Mouse (Mus musculus) thymus, adult 18-20 months (tissue): ENCODE results near the gene Tpp1.
"Not testable (repeated sequence)": the region's sequence is repeated elsewhere in the genome, so short reads cannot be mapped to it uniquely, and the experiment has no call there.

Source experiments
- DNase-seq, 2 experiments: peaks; one replicate each; pipeline ENCODE4 v3.0.0; 2022; ENCODE audit warnings: mixed read lengths in 2 of 2

The Tpp1 gene

DNA sequence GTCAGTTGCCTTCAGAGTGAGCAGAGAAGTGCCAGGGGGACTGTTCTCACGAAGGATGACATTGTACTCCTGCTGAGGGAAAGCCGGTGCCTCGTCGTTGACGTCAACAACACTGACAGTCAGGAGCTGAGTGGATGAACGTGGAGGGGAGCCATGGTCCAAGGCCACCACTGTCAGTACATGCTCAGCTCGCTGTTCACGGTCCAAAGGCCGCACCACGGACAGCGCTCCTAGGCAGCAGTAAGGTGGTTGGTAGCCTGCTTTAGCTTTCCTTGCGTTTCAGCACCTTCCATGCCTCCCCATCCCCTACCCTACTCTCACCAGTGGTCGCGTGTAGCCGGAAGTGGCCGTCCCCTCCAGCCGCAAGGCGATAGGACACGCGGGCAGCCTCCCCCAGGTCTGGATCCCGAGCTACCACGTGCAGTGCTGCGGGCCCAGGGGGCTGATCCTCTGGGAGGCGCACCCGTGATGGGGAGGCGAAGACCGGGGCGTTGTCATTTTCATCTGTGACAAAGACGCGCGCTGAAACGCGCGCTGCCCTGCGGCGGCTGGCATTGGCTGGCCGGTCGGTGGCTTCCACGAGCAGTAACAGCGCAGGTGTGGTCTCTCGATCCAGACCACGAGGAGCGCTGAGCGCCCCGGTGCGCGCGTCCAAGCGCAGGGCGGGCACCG is 9.9 kb upstream of the Tpp1 start:
- DNase-seq = no peak

DNA sequence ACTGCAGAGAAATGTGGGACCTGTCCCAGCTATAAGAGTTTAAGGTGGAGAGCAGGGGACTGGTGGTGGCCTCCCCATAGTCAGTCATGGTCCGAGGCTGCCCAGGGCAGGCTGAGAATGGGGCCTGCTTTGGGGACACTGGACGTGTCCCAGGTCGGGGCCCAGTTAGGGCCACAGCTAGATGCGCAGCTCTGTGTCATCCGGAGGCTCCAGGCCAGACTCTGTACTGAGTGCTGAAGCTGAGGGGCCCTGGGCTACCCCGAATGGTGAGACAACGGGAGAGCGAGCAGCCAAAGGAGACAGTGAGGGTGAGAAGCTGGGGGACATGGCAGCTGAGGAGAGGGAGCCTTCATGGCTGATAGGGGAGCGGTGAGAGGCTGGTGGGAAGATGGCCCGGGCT is 1.2 kb upstream of the Tpp1 start:
- DNase-seq = no peak

DNA sequence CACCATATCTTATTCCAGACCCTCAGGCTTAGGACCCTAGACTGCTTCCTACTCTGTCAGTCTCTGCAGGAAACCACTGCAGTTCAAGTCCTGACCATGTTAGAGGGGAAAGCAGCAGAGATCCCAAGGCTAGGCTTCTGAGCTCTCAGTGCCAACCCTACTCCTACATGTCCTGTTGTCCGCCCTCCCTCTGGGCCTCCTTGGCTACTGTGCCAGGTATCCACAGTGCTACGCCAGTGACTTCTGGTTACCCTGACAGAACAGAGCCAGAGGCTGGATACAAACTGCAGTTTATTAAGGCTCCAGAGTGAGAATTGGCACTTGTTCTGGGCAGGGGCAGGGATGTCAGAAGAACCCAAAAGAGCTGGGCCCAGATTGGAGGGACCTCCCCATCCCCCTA is 681 bp upstream of the Tpp1 start:
- no peak for DNase-seq

DNA sequence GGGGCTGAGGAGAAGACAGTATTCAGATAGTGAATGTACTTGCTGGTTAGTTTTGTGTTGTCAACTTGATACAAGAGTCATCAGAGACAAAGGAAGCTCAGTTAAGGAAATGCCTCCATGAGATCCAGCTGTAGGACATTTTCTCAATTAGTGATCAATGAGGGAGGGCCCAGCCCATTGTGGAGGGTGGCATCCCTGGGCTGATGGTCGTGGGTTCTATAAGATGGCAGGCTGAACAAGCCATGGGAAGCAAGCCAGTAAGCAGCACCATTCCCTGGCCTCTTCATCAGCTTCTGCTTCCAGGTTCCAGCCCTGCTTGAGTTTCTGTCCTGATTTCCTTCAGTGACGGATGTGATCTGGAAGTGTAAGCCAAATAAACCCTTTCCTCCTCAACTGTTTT is 4.3 kb downstream of the Tpp1 start:
- no peak for DNase-seq

GRCm38 (mm10) chr7:105743926-105744590 is 8.0 kb downstream of the Tpp1 start, which contains the start of gene Taf10:
TSS of gene Taf10 (minus strand) at chr7:105744361.
- peak; percentile 84 to 88 for DNase-seq

GRCm38 (mm10) chr7:105743246-105743925 is 8.6 kb downstream of the Tpp1 start:
- DNase-seq = not testable (repeated sequence)

GRCm38 (mm10) chr7:105742539-105743215 is 9.4 kb downstream of the Tpp1 start:
- DNase-seq = not testable (repeated sequence)

DNA sequence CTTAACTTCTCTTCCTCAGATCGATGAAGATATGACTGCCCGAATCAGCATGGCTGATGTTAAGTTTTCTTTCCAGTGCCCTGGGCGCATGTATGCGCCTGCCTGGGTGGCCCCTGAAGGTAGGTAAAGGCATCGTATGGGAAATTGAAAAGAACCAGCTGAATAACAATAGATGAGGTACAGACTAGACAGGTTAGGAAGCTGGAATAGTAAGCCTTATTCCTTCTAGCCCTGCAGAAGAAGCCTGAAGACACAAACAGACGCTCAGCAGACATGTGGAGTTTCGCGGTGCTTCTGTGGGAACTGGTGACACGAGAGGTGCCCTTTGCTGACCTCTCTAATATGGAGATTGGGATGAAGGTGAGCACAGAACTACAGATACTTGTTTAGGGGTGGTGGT is 10.1 kb downstream of the Tpp1 start:
- DNase-seq = no peak

DNA sequence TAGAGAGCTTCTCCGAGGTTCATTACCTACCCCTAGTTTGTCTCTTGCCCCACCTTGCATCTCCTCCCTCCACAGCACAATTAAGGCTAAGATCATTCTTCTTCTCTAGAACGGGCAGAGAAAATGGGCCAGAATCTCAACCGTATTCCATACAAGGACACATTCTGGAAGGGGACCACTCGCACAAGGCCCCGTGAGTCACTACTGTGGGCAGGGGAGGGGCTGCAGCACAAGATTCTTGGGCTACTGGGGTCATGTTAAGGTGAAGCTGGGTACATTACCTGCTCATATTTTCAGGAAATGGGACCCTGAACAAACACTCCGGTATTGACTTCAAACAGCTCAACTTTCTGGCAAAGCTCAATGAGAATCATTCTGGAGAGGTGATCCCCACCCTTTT is 11.2 kb downstream of the Tpp1 start:
- no peak for DNase-seq

- no peak for DNase-seq
Measured at GRCm38 (mm10) chr7:105740089-105740795, 11.8 kb downstream of the Tpp1 start.

GRCm38 (mm10) chr7:105738948-105739347 is 13.1 kb downstream of the Tpp1 start:
- no peak for DNase-seq

- no peak for DNase-seq
Measured at GRCm38 (mm10) chr7:105738286-105738685, 13.7 kb downstream of the Tpp1 start.

DNA sequence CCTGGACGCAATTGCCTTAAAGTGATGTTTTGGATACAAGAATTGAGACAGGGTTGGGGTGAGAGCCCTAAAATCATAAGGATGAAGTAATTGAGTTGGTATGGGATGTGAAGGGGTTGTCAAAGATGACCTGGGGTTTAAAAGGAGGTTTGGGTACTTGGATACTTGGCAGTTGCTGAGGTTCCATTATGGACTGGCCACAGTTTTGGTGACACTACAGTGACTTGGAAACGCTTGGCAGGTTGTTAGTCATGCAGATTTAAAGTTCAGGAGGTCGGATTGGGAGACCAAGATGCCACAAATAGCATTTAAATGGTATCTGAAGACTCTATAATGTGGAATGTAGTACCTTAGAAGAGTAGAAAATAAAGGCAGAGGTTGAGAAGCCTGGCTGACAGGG is 14.4 kb downstream of the Tpp1 start:
- no peak for DNase-seq

GRCm38 (mm10) chr7:105736911-105737521 is 15.0 kb downstream of the Tpp1 start, which contains the start of gene Rrp8:
TSS of gene Rrp8 (minus strand) at chr7:105737385.
- peak in 1 of 2 experiments; percentile 39 for DNase-seq

DNA sequence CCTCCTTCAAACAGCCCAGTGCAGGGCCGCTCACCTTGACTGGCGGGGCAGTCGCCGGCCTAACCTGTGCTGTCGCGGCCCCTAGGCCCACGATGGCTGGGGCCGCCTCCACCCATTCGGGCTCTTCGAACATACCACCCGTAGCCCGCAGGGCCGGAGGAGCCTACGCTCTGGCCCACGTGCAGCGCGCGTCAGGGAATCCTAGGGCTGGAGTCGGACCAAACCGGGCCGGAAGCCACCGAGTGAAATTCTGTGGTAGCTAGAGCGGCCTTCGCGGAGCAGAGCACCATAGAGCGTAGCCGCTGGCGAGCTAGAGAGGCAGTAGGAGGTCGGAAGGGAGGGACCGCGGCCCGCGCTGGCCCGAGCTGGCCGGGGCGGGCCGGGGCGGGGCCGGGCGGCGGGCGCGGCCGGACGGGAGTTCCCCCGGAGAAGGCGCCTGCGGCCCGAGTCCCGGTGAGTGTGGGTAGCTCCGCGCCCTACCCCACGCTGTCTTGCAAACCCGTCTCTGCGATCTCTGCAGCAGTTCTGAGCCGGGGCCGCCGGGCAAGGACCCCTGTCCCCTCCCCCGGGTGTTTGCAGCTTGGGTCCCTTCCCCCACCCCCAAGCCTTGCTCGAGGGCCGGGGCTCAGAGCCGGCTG is 15.7 kb downstream of the Tpp1 start, which contains the start of gene Ilk:
Gene Ilk, plus strand, starts transcription at position 329 of the 638 bp plus-strand sequence.
- DNase-seq = peak; percentile 82 to 84

- not testable (repeated sequence) for DNase-seq
Measured at GRCm38 (mm10) chr7:105735464-105735863, 16.6 kb downstream of the Tpp1 start.

- DNase-seq = no peak
Measured at GRCm38 (mm10) chr7:105734826-105735225, 17.2 kb downstream of the Tpp1 start.

DNA sequence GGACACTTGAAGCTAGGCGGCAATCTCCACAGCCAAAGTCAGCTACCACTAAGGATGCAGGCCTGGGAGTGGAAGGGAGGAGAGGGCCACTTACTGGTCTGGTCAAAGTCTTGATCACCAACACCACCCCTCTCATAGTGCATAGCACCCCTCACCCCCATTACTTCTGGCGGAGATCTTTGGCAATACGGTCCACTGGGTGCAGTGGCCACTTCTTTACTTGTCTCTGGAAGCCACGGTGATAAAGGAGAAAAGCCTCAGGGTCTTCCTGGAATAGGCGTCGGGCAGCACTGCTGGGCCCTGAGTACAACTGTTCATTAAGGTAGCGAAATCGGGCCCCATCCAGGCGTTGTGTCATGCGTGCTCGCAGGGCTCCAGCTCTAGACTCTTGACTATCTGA is 18.2 kb downstream of the Tpp1 start:
- no peak for DNase-seq

DNA sequence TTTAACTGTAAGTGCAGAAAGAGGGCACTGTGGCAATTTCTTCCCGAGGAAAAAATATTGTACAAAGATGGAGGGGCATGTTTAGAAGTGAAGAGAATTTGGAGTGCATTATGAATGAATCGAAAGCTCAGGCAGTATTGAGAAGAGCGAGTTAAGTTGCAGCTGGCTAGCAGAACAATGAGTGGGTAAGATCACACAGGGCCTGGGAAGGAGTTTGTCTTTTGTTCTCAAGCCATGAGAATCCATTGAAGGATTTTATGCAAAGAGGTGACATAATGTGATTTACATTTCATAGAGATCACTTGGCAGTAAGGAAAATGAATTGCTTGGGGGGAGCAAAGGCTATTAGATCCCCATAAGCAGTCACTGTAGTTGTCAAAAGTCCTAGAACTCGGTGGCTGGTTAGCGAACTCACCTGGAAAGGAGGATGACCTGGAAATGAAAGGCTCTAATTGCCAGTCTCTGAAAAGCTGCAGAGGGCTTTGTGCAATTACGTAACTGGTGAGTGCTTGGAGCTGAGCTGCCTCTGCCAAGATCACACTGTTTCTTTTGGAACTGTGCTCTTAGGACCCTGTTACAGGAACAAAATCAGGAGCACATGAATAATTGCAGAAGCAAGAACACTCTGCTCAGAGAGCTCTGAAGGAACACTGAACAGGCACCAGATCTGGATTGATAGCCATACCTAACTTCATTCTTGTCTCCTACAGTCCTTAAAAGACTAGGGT is 23.2 kb downstream of the Tpp1 start:
- DNase-seq = no peak

GRCm38 (mm10) chr7:105726980-105727325 is 25.1 kb downstream of the Tpp1 start:
- DNase-seq = no peak
